Mouse (Mus musculus) mouse embryonic stem cell (cell line): ENCODE data around the gene Gm525.

Experiments used
- in situ Hi-C, 2 experiments: fragments of 300-500 bp; cut with MboI; formaldehyde crosslinking; loops; 1 replicate in 1 of 2; 3 replicates in 1 of 2; pipeline ENCODE4 v1.14.3; 2019 to 2020; ENCODE audit warnings: low sequenced_read_pairs in 2 of 2, low pct_unique_long_range_greater_than_20kb in 1 of 2, mixed read lengths in 1 of 2; ENCODE audit not compliant: unreplicated experiment in 1 of 2

Gene Gm525

GRCm38 (mm10) chr11:89137915-89138314 is 64.3 kb downstream of the Gm525 start:
- in situ Hi-C loops, result no loop called here
